Comparison of ENCODE assay signal across 8 mouse cellular contexts in genomic region chr10:85184964-85185608, GRCm38 (mm10). TPM values are rescaled to one million over a fixed set of nuclear protein-coding genes. Genes with fewer than 3 reads are reported as not detected.
A peak's percentile ranks its signal among the peaks of the same experiment; 100 is the strongest.
DNase-seq lines count a peak whose midpoint lies in the region; ATAC-seq lines count a peak whose summit lies in the region.

Cry1 (minus strand) TSS chr10:85185064.

- no peaks in the 10 kb centered on the region for H3K9me3 ChIP-seq in forebrain, embryonic 11.5 days (ENCODE audit: control insufficient read depth, low read length)
- H3K9me3 ChIP-seq in heart, embryonic 16.5 days (replicated peaks; ENCODE audit: control insufficient read depth, low read length): no peaks in the 10 kb centered on the region
- H3K9me3 ChIP-seq in liver, embryonic 13.5 days (replicated peaks): no peaks in the 10 kb centered on the region
- H3K9me3 ChIP-seq in stomach, embryonic 14.5 days (ENCODE audit: control insufficient read depth, low read depth, low read length): no peaks in the 10 kb centered on the region

- peak within 1 kb of the TSS; percentile 87 for H3K4me3 ChIP-seq in forebrain, embryonic 11.5 days (ENCODE audit: low read depth, low read length)
- peak within 1 kb of the TSS; percentile 77 for H3K4me3 ChIP-seq in heart, embryonic 16.5 days (ENCODE audit: low read length)
- H3K4me3 ChIP-seq in liver, embryonic 13.5 days (replicated peaks): peak within 1 kb of the TSS; percentile 69
- H3K4me3 ChIP-seq in stomach, embryonic 14.5 days (ENCODE audit: low read depth, low read length): peak within 1 kb of the TSS; percentile 84

- peak within 1 kb of the TSS; percentile 75 for H3K9ac ChIP-seq in forebrain, embryonic 11.5 days (ENCODE audit: low read length)
- H3K9ac ChIP-seq in heart, embryonic 16.5 days (ENCODE audit: low read length): peak within 1 kb of the TSS; percentile 82
- peak within 1 kb of the TSS; percentile 76 for H3K9ac ChIP-seq in liver, embryonic 13.5 days
- peak within 1 kb of the TSS; percentile 67 for H3K9ac ChIP-seq in stomach, embryonic 14.5 days (replicated peaks; ENCODE audit: low read depth, low read length)

- ATAC-seq in forebrain, embryonic 11.5 days (replicated peaks; ENCODE audit: low FRiP score): peak; percentile 95
- peak; percentile 97 for ATAC-seq in heart, embryonic 16.5 days (replicated peaks; ENCODE audit: extremely low read depth, insufficient read depth, low FRiP score)
- ATAC-seq in liver, embryonic 13.5 days (ENCODE audit: low read depth): peak; percentile 95
- ATAC-seq in stomach, embryonic 14.5 days (ENCODE audit: insufficient number of reproducible peaks, insufficient read depth, low FRiP score, low read depth): peak; percentile 96

- H3K27ac ChIP-seq in forebrain, embryonic 11.5 days (ENCODE audit: low read depth, low read length): peak within 1 kb of the TSS; percentile 59
- peak within 1 kb of the TSS; percentile 89 for H3K27ac ChIP-seq in heart, embryonic 16.5 days (ENCODE audit: low read length)
- peak within 1 kb of the TSS; percentile 57 for H3K27ac ChIP-seq in liver, embryonic 13.5 days
- peak within 1 kb of the TSS; percentile 77; the same call in 1 of the 2 replicates for H3K27ac ChIP-seq in stomach, embryonic 14.5 days (ENCODE audit: low read length)

- peak; percentile 94 to 97 for DNase-seq in CD8-positive naive resting alpha-beta T cell, adult 2 months (ENCODE audit: low read depth in 2 of 2, low spot score in 2 of 2)
- DNase-seq in c-Kit-positive CD71-positive TER-119-negative erythroid progenitor cells, embryonic 14.5 days (ENCODE audit: low read depth): peak; percentile 80
- peak; percentile 98 for DNase-seq in forebrain, embryonic 11.5 days (ENCODE audit: low spot score)
- DNase-seq in kidney, postnatal 25 days: peak; percentile 98
- peak; percentile 92 for DNase-seq in liver, embryonic 13.5 days
- peak; percentile 97 for DNase-seq in natural killer cell, adult 2 months (ENCODE audit: low spot score in 2 of 2)

- under 1% methylated on average over 72 of the region's 75 CpGs for WGBS in forebrain, embryonic 11.5 days
- under 1% methylated on average over 69 of the region's 75 CpGs for WGBS in heart, embryonic 16.5 days
- WGBS in liver, embryonic 13.5 days (ENCODE audit: insufficient replicate concordance): under 1% methylated on average over 72 of the region's 75 CpGs
- WGBS in stomach, embryonic 14.5 days: under 1% methylated on average over 66 of the region's 75 CpGs

- no peaks in the 10 kb centered on the region for H3K36me3 ChIP-seq in forebrain, embryonic 11.5 days (ENCODE audit: control insufficient read depth, insufficient read depth, low read length)
- no peaks in the 10 kb centered on the region for H3K36me3 ChIP-seq in heart, embryonic 16.5 days (ENCODE audit: control insufficient read depth, insufficient read depth)
- no peaks in the 10 kb centered on the region for H3K36me3 ChIP-seq in liver, embryonic 13.5 days
- H3K36me3 ChIP-seq in stomach, embryonic 14.5 days (ENCODE audit: control insufficient read depth, insufficient read depth, low read length): no peaks in the 10 kb centered on the region

- 0 out of 2 replicates have a peak, but pooled peaks cover 2% of the 10 kb centered on the region for H3K4me1 ChIP-seq in forebrain, embryonic 11.5 days (replicated peaks; ENCODE audit: control insufficient read depth, insufficient read depth, low read length)
- peaks cover 12% of the 10 kb centered on the region for H3K4me1 ChIP-seq in heart, embryonic 16.5 days (ENCODE audit: control insufficient read depth, insufficient read depth, low read length)
- peaks cover 19% of the 10 kb centered on the region for H3K4me1 ChIP-seq in liver, embryonic 13.5 days (replicated peaks)
- H3K4me1 ChIP-seq in stomach, embryonic 14.5 days (ENCODE audit: control insufficient read depth, insufficient read depth, low read length): peaks cover 7% of the 10 kb centered on the region; the same call in 1 of the 2 replicates

- no peaks in the 10 kb centered on the region for H3K27me3 ChIP-seq in forebrain, embryonic 11.5 days (ENCODE audit: control insufficient read depth, insufficient read depth, low read length)
- H3K27me3 ChIP-seq in heart, embryonic 16.5 days (ENCODE audit: control insufficient read depth, insufficient read depth, low read length): no peaks in the 10 kb centered on the region
- peaks cover 22% of the 10 kb centered on the region for H3K27me3 ChIP-seq in liver, embryonic 13.5 days
- no peaks in the 10 kb centered on the region for H3K27me3 ChIP-seq in stomach, embryonic 14.5 days (ENCODE audit: control insufficient read depth, insufficient read depth, low read length)

- peak within 1 kb of the TSS; percentile 99 for H3K4me2 ChIP-seq in forebrain, embryonic 11.5 days (ENCODE audit: low read depth, low read length, severe bottlenecking)
- peak within 1 kb of the TSS; percentile 99 for H3K4me2 ChIP-seq in heart, embryonic 16.5 days (ENCODE audit: low read depth, low read length)
- peak within 1 kb of the TSS; percentile 88 for H3K4me2 ChIP-seq in liver, embryonic 13.5 days
- H3K4me2 ChIP-seq in stomach, embryonic 14.5 days (replicated peaks; ENCODE audit: low read depth, low read length): peak within 1 kb of the TSS; percentile 97

RNA-seq across cellular contexts. Expression of gene Cry1, which starts in this region (rescaled TPM):
- polyA plus RNA-seq in forebrain, embryonic 11.5 days (2014; fragmentation: Nextera tagmentation; extraction: Ambion mirVana): 33.8 and 38.5 TPM in 2 replicates
- 18.2 and 19.7 TPM in 2 replicates for polyA plus RNA-seq in heart, embryonic 16.5 days (2015; fragmentation: Nextera tagmentation; extraction: Ambion mirVana)
- polyA plus RNA-seq in liver, embryonic 13.5 days (2015; fragmentation: Nextera tagmentation; extraction: Ambion mirVana): 7.6 and 8.0 TPM in 2 replicates
- 23.3 and 25.1 TPM in 2 replicates for polyA plus RNA-seq in stomach, embryonic 14.5 days (2014; fragmentation: Nextera tagmentation; extraction: Ambion mirVana)

Comparison
In these comparisons a context has a peak if more than half of its experiments do, and no peak if none do; other contexts are left out.
1. Peak in every context shown above with its lines: DNase-seq, ATAC-seq, H3K4me3 ChIP-seq and H3K27ac ChIP-seq.